Mouse (Mus musculus) hindbrain, embryonic 10.5 days (tissue): ENCODE results near the gene Unc93b1. TPM values are rescaled to one million over a fixed set of nuclear protein-coding genes. Genes with fewer than 3 reads are reported as not detected.
A peak's percentile ranks its signal among the peaks of the same experiment; 100 is the strongest.
"Not testable (repeated sequence)": the region's sequence is repeated elsewhere in the genome, so short reads cannot be mapped to it uniquely, and the experiment has no call there.

Source experiments
- DNase-seq: peaks from one replicate; pipeline ENCODE4 v3.0.0-alpha.2; 2017; ENCODE audit warnings: low spot score
- H3K27ac ChIP-seq: fragments of 300-500 bp; sonication (generic); 2 replicates; pipeline ENCODE4 v1.5.1; 2016; ENCODE audit warnings: mild to moderate bottlenecking, moderate library complexity
- H3K27me3 ChIP-seq: fragments of 300-500 bp; sonication (generic); 2 replicates; pipeline ENCODE4 v1.6.1; 2016; ENCODE audit warnings: mild to moderate bottlenecking; ENCODE audit not compliant: poor library complexity, insufficient read depth, severe bottlenecking
- H3K36me3 ChIP-seq: fragments of 300-500 bp; sonication (generic); 2 replicates; pipeline ENCODE4 v1.6.1; 2016; ENCODE audit warnings: mild to moderate bottlenecking, moderate library complexity
- H3K4me1 ChIP-seq: fragments of 300-500 bp; sonication (generic); replicated peaks from 2 replicates; pipeline ENCODE4 v1.6.1; 2016; ENCODE audit warnings: mild to moderate bottlenecking
- H3K4me3 ChIP-seq: fragments of 300-500 bp; sonication (generic); 2 replicates; pipeline ENCODE4 v1.5.1; 2016; ENCODE audit warnings: mild to moderate bottlenecking, moderate library complexity
- H3K9me3 ChIP-seq: fragments of 300-500 bp; sonication (generic); 2 replicates; pipeline ENCODE4 v1.6.1; 2016; ENCODE audit warnings: mild to moderate bottlenecking, moderate library complexity
- WGBS: fragments of 180-500 bp; shearing (Covaris S2); methylation state at CpG from one replicate; pipeline ENCODE4 v1.1.7; 2016; 5-methylcytosine and 5-hydroxymethylcytosine counted together
- polyA plus RNA-seq: library from polyadenylated mRNA; unstranded; fragments of >200 nt; fragmentation: Nextera tagmentation; extraction: Ambion mirVana; gene quantifications from 2 replicates; pipeline ENCODE4 v1.2.1, GENCODE M21; 2016

Unc93b1 gene
- polyA plus RNA-seq, 1 experiment from 2014 or later, result 8.8 TPM

GRCm38 (mm10) chr19:3942315-3942714 lies 7.3 kb downstream of the Unc93b1 start:
- 85% methylated on average over 7 of the region's 7 CpGs for WGBS
- no peak overlapping the region for H3K27ac ChIP-seq
- H3K36me3 ChIP-seq, result no peaks in the 10 kb centered on the region
- no peak overlapping the region for H3K4me3 ChIP-seq
- H3K9me3 ChIP-seq, result no peaks in the 10 kb centered on the region
- H3K4me1 ChIP-seq, result peaks cover 3% of the 10 kb centered on the region; the same call in 1 of the 2 replicates
- DNase-seq, result no peak
- H3K27me3 ChIP-seq, result peaks cover 23% of the 10 kb centered on the region

GRCm38 (mm10) chr19:3942986-3943735 lies 8.2 kb downstream of the Unc93b1 start:
- Histone ChIP-seq H3K4me3 (0 out of 2 replicates have a peak overlapping the region, but pooled peaks have one; percentile 11), H3K4me1 (peaks cover 3% of the 10 kb centered on the region; the same call in 1 of the 2 replicates), H3K27me3 (peaks cover 23% of the 10 kb centered on the region), H3K36me3 (no peaks in the 10 kb centered on the region), H3K9me3 (no peaks in the 10 kb centered on the region), H3K27ac (no peak overlapping the region)
- no peak for DNase-seq
- WGBS, result 22% methylated on average over 27 of the region's 27 CpGs

DNA sequence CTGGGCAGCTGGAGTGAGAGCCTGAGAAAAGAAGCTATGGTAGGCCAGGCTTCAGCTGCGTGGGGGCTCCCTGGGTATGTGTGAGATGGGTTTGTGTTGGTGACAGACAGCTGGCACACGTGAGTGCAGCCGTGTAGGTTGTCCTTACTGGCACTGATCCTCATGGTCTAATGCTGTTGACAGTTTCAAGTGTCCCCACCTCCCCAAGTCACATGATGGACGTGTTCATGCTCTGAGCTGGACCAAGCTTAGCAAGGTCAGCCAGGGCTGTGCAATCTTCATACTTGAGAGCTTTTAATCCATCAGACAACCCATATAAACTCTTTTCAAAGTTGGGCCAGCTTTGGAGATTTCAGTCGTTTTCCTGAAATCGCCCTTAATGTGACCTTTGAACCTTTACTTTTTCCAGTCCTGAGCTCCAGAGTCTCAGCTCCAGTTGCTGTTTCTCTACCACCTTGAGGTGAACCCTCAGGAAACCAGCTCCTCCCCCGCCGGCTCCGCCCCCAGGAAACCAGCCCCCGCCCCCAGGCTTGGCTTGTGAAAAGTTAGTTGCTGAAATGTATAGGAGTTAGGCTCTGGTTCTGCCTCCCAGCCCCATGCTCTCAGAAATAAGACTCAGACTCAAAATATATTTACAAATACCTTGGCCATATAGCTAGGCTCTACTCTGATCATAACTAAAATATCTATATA lies 11.0 kb downstream of the Unc93b1 start:
- no peaks in the 10 kb centered on the region for H3K9me3 ChIP-seq
- WGBS, result 39% methylated on average over 10 of the region's 10 CpGs
- H3K36me3 ChIP-seq, result no peaks in the 10 kb centered on the region
- H3K27ac ChIP-seq, result no peak overlapping the region
- H3K27me3 ChIP-seq, result peaks cover 23% of the 10 kb centered on the region
- H3K4me3 ChIP-seq, result no peak overlapping the region
- DNase-seq, result no peak
- H3K4me1 ChIP-seq, result peaks cover 9% of the 10 kb centered on the region; the same call in 1 of the 2 replicates

- H3K4me1 ChIP-seq, result peaks cover 9% of the 10 kb centered on the region; the same call in 1 of the 2 replicates
- WGBS, result 13% methylated on average over 2 of the region's 2 CpGs
- H3K27ac ChIP-seq, result no peak overlapping the region
- H3K9me3 ChIP-seq, result no peaks in the 10 kb centered on the region
- peak; percentile 70 for DNase-seq
- H3K36me3 ChIP-seq, result no peaks in the 10 kb centered on the region
- peaks cover 22% of the 10 kb centered on the region for H3K27me3 ChIP-seq
- H3K4me3 ChIP-seq, result no peak overlapping the region
Measured at GRCm38 (mm10) chr19:3946715-3947114, 11.7 kb downstream of the Unc93b1 start.

GRCm38 (mm10) chr19:3947813-3948212 lies 12.8 kb downstream of the Unc93b1 start:
- Histone ChIP-seq H3K9me3 (no peaks in the 10 kb centered on the region), H3K27me3 (peaks cover 11% of the 10 kb centered on the region), H3K4me1 (peaks cover 9% of the 10 kb centered on the region; the same call in 1 of the 2 replicates), H3K27ac (no peak overlapping the region), H3K4me3 (no peak overlapping the region), H3K36me3 (no peaks in the 10 kb centered on the region)
- WGBS, result 80% methylated on average over 3 of the region's 3 CpGs
- no peak for DNase-seq

DNA sequence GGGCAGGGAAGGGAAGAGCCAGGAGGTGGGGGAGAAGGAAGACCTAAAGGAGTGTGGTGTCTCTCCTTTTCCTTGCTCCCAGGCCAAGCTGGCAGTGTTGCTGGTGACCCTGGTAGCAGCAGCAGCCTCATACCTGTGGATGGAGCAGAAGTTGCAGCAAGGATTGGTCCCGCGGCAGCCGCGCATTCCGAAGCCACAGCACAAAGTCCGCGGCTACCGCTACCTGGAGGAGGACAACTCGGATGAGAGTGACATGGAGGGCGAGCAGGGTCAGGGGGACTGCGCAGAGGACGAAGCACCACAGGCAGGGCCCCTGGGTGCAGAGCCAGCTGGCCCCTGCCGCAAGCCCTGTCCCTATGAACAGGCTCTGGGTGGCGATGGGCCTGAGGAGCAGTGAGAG lies 13.6 kb downstream of the Unc93b1 start:
- Histone ChIP-seq H3K36me3 (no peaks in the 10 kb centered on the region), H3K4me1 (0 out of 2 replicates have a peak, but pooled peaks cover 7% of the 10 kb centered on the region), H3K27ac (no peak overlapping the region), H3K4me3 (no peak overlapping the region), H3K9me3 (no peaks in the 10 kb centered on the region), H3K27me3 (peaks cover 6% of the 10 kb centered on the region)
- WGBS, result 75% methylated on average over 14 of the region's 14 CpGs
- DNase-seq, result no peak

DNA sequence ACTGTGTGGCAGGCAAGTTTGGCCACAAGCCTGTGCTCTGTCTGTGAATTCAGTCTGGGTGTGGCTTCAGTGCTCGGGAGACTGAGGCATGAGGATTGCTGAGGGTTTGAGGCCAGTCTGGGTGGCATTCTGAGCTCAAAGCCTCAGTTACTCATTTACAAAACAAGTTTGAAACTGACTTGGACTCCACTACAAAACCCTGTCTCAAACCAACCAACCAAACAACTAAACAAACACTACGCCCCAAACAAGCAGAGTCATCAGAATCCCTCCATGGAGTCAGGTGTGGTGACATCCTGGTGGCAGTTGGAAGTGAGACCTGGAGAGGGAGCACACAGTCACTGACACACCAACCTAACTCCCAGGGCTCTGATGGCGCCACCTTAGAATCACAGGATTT lies 15.3 kb downstream of the Unc93b1 start:
- WGBS, result 84% methylated on average over 3 of the region's 3 CpGs

DNA sequence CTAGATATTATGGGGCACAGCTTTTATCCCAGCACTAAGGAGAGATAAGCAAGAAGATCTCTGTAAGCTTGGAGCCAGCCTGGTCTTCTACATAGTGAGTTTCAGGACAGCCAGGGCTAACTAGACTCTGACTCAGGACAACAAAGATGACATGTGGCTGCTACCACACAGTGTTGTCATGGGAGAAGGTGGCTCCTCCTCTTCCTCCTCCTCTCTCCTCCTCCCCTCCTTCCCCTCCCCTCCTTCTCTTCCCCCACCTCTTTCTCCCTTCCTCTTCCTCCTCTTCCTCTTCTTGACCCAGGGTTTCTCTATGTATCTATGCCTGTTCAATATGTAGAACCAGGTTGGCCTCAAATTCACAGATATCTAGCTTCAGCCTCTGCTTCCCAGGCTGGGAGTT lies 16.5 kb downstream of the Unc93b1 start:
- H3K27ac ChIP-seq, result no peak overlapping the region
- H3K27me3 ChIP-seq, result no peaks in the 10 kb centered on the region; the same call in 1 of the 2 replicates
- H3K4me1 ChIP-seq, result 0 out of 2 replicates have a peak, but pooled peaks cover 9% of the 10 kb centered on the region
- no peak overlapping the region for H3K4me3 ChIP-seq
- H3K9me3 ChIP-seq, result no peaks in the 10 kb centered on the region
- no peak for DNase-seq
- no peaks in the 10 kb centered on the region for H3K36me3 ChIP-seq

More for the DNA sequence above, 15.3 kb downstream of the Unc93b1 start:
- H3K27me3 ChIP-seq, result no peaks in the 10 kb centered on the region; the same call in 1 of the 2 replicates
- 0 out of 2 replicates have a peak, but pooled peaks cover 9% of the 10 kb centered on the region for H3K4me1 ChIP-seq
- no peaks in the 10 kb centered on the region for H3K36me3 ChIP-seq
- no peaks in the 10 kb centered on the region for H3K9me3 ChIP-seq
- H3K4me3 ChIP-seq, result no peak overlapping the region
- H3K27ac ChIP-seq, result no peak overlapping the region
- DNase-seq, result no peak

DNA sequence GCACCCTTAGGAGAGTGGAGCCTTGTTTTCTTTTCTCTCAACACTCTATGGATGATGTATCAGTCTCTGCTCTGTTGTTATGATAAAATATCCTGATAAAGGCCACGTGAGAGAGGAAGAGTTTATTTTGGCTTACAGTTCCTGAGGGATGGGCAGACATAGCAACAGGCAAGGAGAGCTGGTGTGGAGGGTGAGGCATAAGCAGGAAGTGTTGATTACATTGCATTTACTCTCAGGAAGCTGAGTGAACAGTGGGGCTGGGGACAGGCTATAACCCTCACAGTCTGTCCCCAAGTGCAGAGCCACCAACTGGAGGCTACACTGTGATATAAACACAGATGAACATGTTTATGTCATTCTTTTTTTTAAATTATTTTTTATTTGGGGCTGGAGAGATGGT lies 17.1 kb downstream of the Unc93b1 start:
- H3K4me1 ChIP-seq, result 0 out of 2 replicates have a peak, but pooled peaks cover 9% of the 10 kb centered on the region
- H3K27me3 ChIP-seq, result no peaks in the 10 kb centered on the region; the same call in 1 of the 2 replicates
- WGBS, result 62% methylated on average over 1 of the region's 1 CpGs
- H3K4me3 ChIP-seq, result no peak overlapping the region
- no peak overlapping the region for H3K27ac ChIP-seq
- DNase-seq, result no peak
- H3K36me3 ChIP-seq, result no peaks in the 10 kb centered on the region
- no peaks in the 10 kb centered on the region for H3K9me3 ChIP-seq

- 0 out of 2 replicates have a peak, but pooled peaks cover 3% of the 10 kb centered on the region for H3K4me1 ChIP-seq
- H3K36me3 ChIP-seq, result no peaks in the 10 kb centered on the region
- no peak for DNase-seq
- H3K27ac ChIP-seq, result no peak overlapping the region
- H3K27me3 ChIP-seq, result no peaks in the 10 kb centered on the region
- 86% methylated on average over 3 of the region's 3 CpGs for WGBS
- H3K4me3 ChIP-seq, result no peak overlapping the region
- H3K9me3 ChIP-seq, result no peaks in the 10 kb centered on the region
Measured at GRCm38 (mm10) chr19:3955033-3955432, 20.0 kb downstream of the Unc93b1 start.

DNA sequence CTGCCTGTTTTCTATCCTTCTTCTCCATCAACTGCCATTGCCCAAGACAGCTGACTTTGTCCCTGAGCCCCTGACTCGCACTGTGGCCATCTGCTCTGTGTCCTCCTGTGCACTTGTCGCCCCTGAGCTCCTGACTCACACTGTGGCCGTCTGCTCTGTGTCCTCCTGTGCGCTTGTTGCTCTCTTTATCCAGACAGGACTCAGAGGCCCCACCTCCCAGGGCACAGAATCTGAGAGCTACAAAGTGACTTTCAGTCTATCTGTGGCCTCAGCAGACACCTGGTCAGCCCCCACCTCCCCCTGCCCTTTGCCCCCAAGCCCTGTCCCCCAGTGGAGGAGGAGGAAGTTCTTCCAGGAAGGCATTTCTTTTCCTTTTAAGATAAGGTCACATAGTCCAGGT lies 20.8 kb downstream of the Unc93b1 start:
- Histone ChIP-seq H3K4me3 (no peak overlapping the region), H3K27me3 (no peaks in the 10 kb centered on the region), H3K36me3 (no peaks in the 10 kb centered on the region), H3K4me1 (0 out of 2 replicates have a peak, but pooled peaks cover 3% of the 10 kb centered on the region), H3K9me3 (no peaks in the 10 kb centered on the region), H3K27ac (no peak overlapping the region)
- no peak for DNase-seq
- WGBS, result 61% methylated on average over 4 of the region's 4 CpGs

DNA sequence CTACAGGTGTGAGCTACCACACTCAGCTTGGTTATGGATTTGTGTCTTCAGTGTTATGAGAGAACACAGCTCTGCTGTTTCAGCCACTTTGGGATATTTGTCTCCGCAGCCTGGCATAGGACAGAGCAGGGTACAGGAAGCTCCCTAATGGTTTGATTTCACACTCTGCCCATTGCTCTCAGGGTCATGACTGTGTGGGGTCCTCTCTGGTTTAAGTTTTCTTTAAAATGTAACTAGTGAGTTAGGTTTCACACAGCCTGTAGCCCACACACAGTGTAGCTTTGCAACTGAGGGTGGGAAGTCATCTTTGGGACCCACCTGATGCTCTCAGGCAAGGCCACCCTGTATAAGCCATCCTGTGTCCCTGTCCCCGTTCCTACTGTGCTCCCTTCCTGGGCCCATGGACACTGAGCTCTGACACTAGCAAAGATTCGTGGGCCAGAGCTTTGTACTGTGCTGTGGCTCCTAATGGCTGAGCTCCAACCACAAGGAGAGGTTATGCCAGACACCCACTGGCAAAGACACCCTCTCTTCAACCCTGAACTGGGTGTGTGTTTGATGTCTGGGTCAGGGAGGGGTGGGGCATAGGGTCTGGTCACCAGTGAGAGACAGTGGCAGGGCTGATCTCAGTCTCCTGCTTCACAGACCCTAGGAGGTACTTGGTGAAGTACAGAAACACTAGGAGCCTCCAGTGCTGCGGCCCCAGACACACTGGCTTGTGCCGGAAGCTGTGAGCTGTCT lies 22.5 kb downstream of the Unc93b1 start:
- DNase-seq, H3K4me3 ChIP-seq, H3K27ac ChIP-seq, H3K4me1 ChIP-seq, H3K27me3 ChIP-seq, H3K36me3 ChIP-seq, H3K9me3 ChIP-seq: not testable (repeated sequence)
- WGBS, result 84% methylated on average over 5 of the region's 5 CpGs
